27 mouse cellular contexts compared by ENCODE assay signal in genomic region chr7:89966771-89967170, GRCm38 (mm10).
"Had no signal": no experiment of that assay in that cellular context is flagged by ENCODE, and none has a peak within 500 bp of the region (broad histone marks: within the 10 kb centered on the region; RNA-seq: fewer than 3 reads in every experiment).

No protein-coding gene starts in this region.

- H3K9ac ChIP-seq: heart, embryonic 12.5 days; hindbrain, embryonic 12.5 days; hindbrain, embryonic 14.5 days; intestine, embryonic 15.5 days; limb, embryonic 12.5 days; liver, embryonic 13.5 days had no signal

- ATAC-seq: hindbrain, embryonic 16.5 days; inflammation-experienced regulatory T-cells, adult 6 months; intestine, embryonic 15.5 days; intestine, postnatal 0 days had no signal

- H3K4me3 ChIP-seq: gastrocnemius, adult 2 months; heart, embryonic 10.5 days; heart, embryonic 12.5 days; hindbrain, embryonic 10.5 days; hindbrain, embryonic 12.5 days; intestine, embryonic 15.5 days; left cerebral cortex, adult 2 months; limb, embryonic 10.5 days; limb, embryonic 12.5 days; liver, embryonic 13.5 days had no signal

- H3K4me1 ChIP-seq: heart, embryonic 10.5 days; heart, embryonic 12.5 days; hindbrain, embryonic 10.5 days; hindbrain, embryonic 12.5 days; intestine, embryonic 15.5 days; limb, embryonic 10.5 days; limb, embryonic 12.5 days had no signal

- H3K4me2 ChIP-seq: heart, embryonic 12.5 days; hindbrain, embryonic 12.5 days; hindbrain, embryonic 14.5 days; intestine, embryonic 15.5 days; limb, embryonic 12.5 days; liver, embryonic 11.5 days; liver, embryonic 13.5 days had no signal

- H3K27me3 ChIP-seq: heart, embryonic 12.5 days; hindbrain, embryonic 12.5 days; intestine, embryonic 15.5 days; limb, embryonic 12.5 days; liver, embryonic 13.5 days had no signal

- H3K9me3 ChIP-seq: heart, embryonic 10.5 days; heart, embryonic 12.5 days; hindbrain, embryonic 10.5 days; hindbrain, embryonic 12.5 days; intestine, embryonic 15.5 days; limb, embryonic 10.5 days; limb, embryonic 12.5 days; liver, embryonic 13.5 days had no signal

- DNase-seq: gastrocnemius, adult 2 months; gastrocnemius, postnatal 10 days; gastrocnemius, postnatal 25 days; heart, adult 18-20 months; heart, postnatal 10 days; heart, postnatal 4 days; kidney, adult 18-20 months; kidney, adult 8-10 months; kidney, postnatal 10 days; kidney, postnatal 25 days; kidney, postnatal 4 days; layer of hippocampus, adult 9-11 months; liver; liver, embryonic 13.5 days had no signal

- H3K27ac ChIP-seq: gastrocnemius, adult 2 months; heart, embryonic 10.5 days; hindbrain, embryonic 10.5 days; hindbrain, embryonic 12.5 days; hindbrain, embryonic 14.5 days; intestine, embryonic 15.5 days; left cerebral cortex, adult 2 months; limb, embryonic 10.5 days; limb, embryonic 12.5 days; liver, embryonic 13.5 days had no signal
